Mouse (Mus musculus): ENCODE measurements at regions not wholly inside any gene's neighbourhood (a gene's known extent, or its start where the extent isn't known, plus 50 kb on each side); places are given as distances from the start of the nearest gene placed in this dataset.

- DNase-seq = no peak
Measured at GRCm38 (mm10) chr17:80891656-80892055, 52.8 kb upstream of the Tmem178 start.

- no peak for DNase-seq
Measured at GRCm38 (mm10) chr17:80889095-80889494, 55.3 kb upstream of the Tmem178 start.

GRCm38 (mm10) chr17:80887749-80888119 is 56.7 kb upstream of the Tmem178 start:
- DNase-seq = no peak

- no peak for DNase-seq
Measured at GRCm38 (mm10) chr17:80887021-80887748, 57.2 kb upstream of the Tmem178 start.

GRCm38 (mm10) chr17:80886211-80886701 is 58.2 kb upstream of the Tmem178 start:
- DNase-seq = no peak

- DNase-seq = no peak
Measured at GRCm38 (mm10) chr17:80885706-80886105, 58.7 kb upstream of the Tmem178 start.

GRCm38 (mm10) chr17:80884886-80885285 is 59.5 kb upstream of the Tmem178 start:
- DNase-seq = no peak

- no peak for DNase-seq
Measured at GRCm38 (mm10) chr17:80882476-80882875, 62.0 kb upstream of the Tmem178 start.

- no peak for DNase-seq
Measured at GRCm38 (mm10) chr17:80880325-80880724, 64.1 kb upstream of the Tmem178 start.

GRCm38 (mm10) chr17:80875352-80876044 is 68.9 kb upstream of the Tmem178 start:
- DNase-seq = peak; percentile 35 to 64

- no peak for DNase-seq
Measured at GRCm38 (mm10) chr17:80870965-80871364, 73.5 kb upstream of the Tmem178 start.

GRCm38 (mm10) chr17:80862338-80862737 is 82.1 kb upstream of the Tmem178 start:
- no peak for DNase-seq

- peak; percentile 48 to 75 for DNase-seq
Measured at GRCm38 (mm10) chr17:80846996-80847810, 97.2 kb upstream of the Tmem178 start.

- no peak for DNase-seq
Measured at GRCm38 (mm10) chr17:80845349-80845748, 99.1 kb upstream of the Tmem178 start.

GRCm38 (mm10) chr17:80841903-80842302 is 102.5 kb upstream of the Tmem178 start:
- no peak for DNase-seq

GRCm38 (mm10) chr17:80840896-80841295 is 103.5 kb upstream of the Tmem178 start:
- DNase-seq = no peak

GRCm38 (mm10) chr17:80840452-80840851 is 104.0 kb upstream of the Tmem178 start:
- no peak for DNase-seq

GRCm38 (mm10) chr17:80834701-80835100 is 106.4 kb upstream of the Map4k3 start:
- DNase-seq = no peak

GRCm38 (mm10) chr17:80834176-80834517 is 105.9 kb upstream of the Map4k3 start:
- DNase-seq = no peak

GRCm38 (mm10) chr17:80833355-80834175 is 105.3 kb upstream of the Map4k3 start:
- DNase-seq = peak in 1 of 2 experiments; percentile 66

- DNase-seq = no peak
Measured at GRCm38 (mm10) chr17:80831686-80832085, 103.4 kb upstream of the Map4k3 start.

GRCm38 (mm10) chr17:80827896-80828295 is 99.6 kb upstream of the Map4k3 start:
- DNase-seq = no peak

GRCm38 (mm10) chr17:80827361-80827760 is 99.1 kb upstream of the Map4k3 start:
- no peak for DNase-seq

All from kidney, postnatal 25 days (tissue).